Mouse (Mus musculus) testis, postnatal 10 days (tissue): ENCODE results near the gene Gm8882.
"Not testable (repeated sequence)": the region's sequence is repeated elsewhere in the genome, so short reads cannot be mapped to it uniquely, and the experiment has no call there.

Experiments
- DNase-seq: peaks from one replicate; pipeline ENCODE4 v3.0.0; 2021; ENCODE audit warnings: low spot score

Gene Gm8882

DNA sequence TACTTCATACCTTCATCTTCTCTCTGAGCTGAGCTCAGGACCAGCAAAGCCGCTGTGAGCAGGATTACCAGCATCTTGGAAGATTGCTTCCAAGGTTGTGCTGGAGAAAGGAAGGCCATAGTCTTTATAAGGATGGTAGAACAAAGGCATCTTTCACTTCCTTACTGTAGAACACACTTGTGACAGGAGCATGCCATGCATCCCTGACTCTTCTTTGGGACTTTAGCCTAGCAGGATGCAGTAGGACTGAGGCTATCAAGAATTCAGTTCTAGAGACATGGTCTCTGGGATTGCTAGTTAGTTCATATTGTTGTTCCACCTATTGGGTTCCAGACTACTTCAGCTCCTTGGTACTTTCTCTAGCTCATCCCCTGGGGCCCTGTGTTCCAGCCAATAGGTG lies at the start of gene Gm8882:
Gm8882 (minus strand) TSS at position 101 of the 400 bp plus-strand sequence.
- not testable (repeated sequence) for DNase-seq

DNA sequence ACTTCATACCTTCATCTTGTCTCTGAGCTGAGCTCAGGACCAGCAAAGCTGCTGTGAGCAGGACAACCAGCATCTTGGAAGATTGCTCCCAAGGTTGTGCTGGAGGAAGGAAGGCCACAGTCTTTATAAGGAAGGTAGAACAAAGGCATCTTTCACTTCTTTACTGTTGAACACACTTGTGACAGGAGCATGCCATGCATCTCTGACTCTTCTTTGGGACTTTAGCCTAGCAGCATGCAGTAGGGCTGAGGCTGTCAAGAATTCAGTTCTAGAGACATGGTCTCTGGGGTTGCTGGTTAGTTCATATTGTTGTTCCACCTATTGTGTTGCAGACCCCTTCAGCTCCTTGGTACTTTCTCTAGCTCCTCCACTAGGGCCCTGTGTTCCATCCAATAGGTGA lies 49.3 kb downstream of the Gm8882 start, which contains the start of gene Prpmp5:
Prpmp5 (minus strand) TSS at position 101 of the 400 bp plus-strand sequence.
- DNase-seq: not testable (repeated sequence)
